Comparison of ENCODE assay signal across 10 mouse cellular contexts in genomic region chr11:79878091-79878490, GRCm38 (mm10).
DNase-seq lines count a peak whose midpoint lies in the region; ATAC-seq lines count a peak whose summit lies in the region.
"Had no signal": no experiment of that assay in that cellular context is flagged by ENCODE, and none has a peak within 500 bp of the region (broad histone marks: within the 10 kb centered on the region; RNA-seq: fewer than 3 reads in every experiment).

No protein-coding gene starts in this region.

- H3K4me1 ChIP-seq in heart, embryonic 12.5 days (replicated peaks), result peaks cover 5% of the 10 kb centered on the region; the same call in 1 of the 2 replicates
- H3K4me1 ChIP-seq in forebrain, embryonic 14.5 days (ENCODE audit: control insufficient read depth, insufficient read depth, low read length), result no peaks in the 10 kb centered on the region
- H3K4me1 ChIP-seq: neural tube, embryonic 15.5 days had no signal

- H3K27me3 ChIP-seq in heart, embryonic 12.5 days (replicated peaks), result no peaks in the 10 kb centered on the region
- H3K27me3 ChIP-seq in forebrain, embryonic 14.5 days (replicated peaks; ENCODE audit: control insufficient read depth, insufficient read depth, low read length), result no peaks in the 10 kb centered on the region
- H3K27me3 ChIP-seq: limb, embryonic 13.5 days; neural tube, embryonic 15.5 days had no signal

- no peak overlapping the region for H3K4me2 ChIP-seq in heart, embryonic 12.5 days
- no peak overlapping the region for H3K4me2 ChIP-seq in forebrain, embryonic 14.5 days (ENCODE audit: low read length)
- H3K4me2 ChIP-seq: limb, embryonic 13.5 days; neural tube, embryonic 15.5 days had no signal

- H3K9ac ChIP-seq in heart, embryonic 12.5 days, result no peak overlapping the region
- H3K9ac ChIP-seq in forebrain, embryonic 14.5 days (ENCODE audit: low read length), result no peak overlapping the region
- H3K9ac ChIP-seq: limb, embryonic 13.5 days; neural tube, embryonic 15.5 days had no signal

- no peak overlapping the region for H3K4me3 ChIP-seq in heart, embryonic 12.5 days
- H3K4me3 ChIP-seq in forebrain, embryonic 14.5 days (ENCODE audit: low read depth, low read length), result no peak overlapping the region
- H3K4me3 ChIP-seq: limb, embryonic 13.5 days; neural tube, embryonic 15.5 days had no signal

- no peak overlapping the region for H3K27ac ChIP-seq in heart, embryonic 12.5 days (ENCODE audit: poor library complexity, severe bottlenecking)
- H3K27ac ChIP-seq in forebrain, embryonic 14.5 days (ENCODE audit: low read depth, low read length), result no peak overlapping the region
- H3K27ac ChIP-seq: limb, embryonic 13.5 days; neural tube, embryonic 15.5 days had no signal

- no peaks in the 10 kb centered on the region for H3K9me3 ChIP-seq in heart, embryonic 12.5 days (replicated peaks)
- H3K9me3 ChIP-seq in forebrain, embryonic 14.5 days (replicated peaks; ENCODE audit: control insufficient read depth, low read length), result no peaks in the 10 kb centered on the region
- H3K9me3 ChIP-seq: limb, embryonic 13.5 days; neural tube, embryonic 15.5 days had no signal

- DNase-seq in heart, adult 11 months, result peak; percentile 95
- DNase-seq in gastrocnemius, postnatal 10 days, result peak; percentile 30
- peak; percentile 59 for DNase-seq in kidney, postnatal 10 days
- DNase-seq in left cerebral cortex, postnatal 10 days (ENCODE audit: extremely low spot score in 1 of 2, low spot score in 2 of 2), result no peak
- no peak for DNase-seq in forebrain, embryonic 14.5 days (ENCODE audit: low spot score)
- no peak for DNase-seq in urinary bladder, adult 2 months (ENCODE audit: low spot score)

- intact Hi-C loops in left cerebral cortex, postnatal 10 days (cut with DNase I), result no loop called here

- 69% methylated on average over 7 of the region's 7 CpGs for WGBS in heart, embryonic 12.5 days
- WGBS in forebrain, embryonic 14.5 days, result 84% methylated on average over 7 of the region's 7 CpGs

- no peak for ATAC-seq in heart, embryonic 12.5 days (ENCODE audit: insufficient number of reproducible peaks, low FRiP score)
- peak; percentile 76 for ATAC-seq in megakaryocyte progenitor cell, adult 5-6 weeks (replicated peaks; ENCODE audit: poor library complexity)
- ATAC-seq in forebrain, embryonic 14.5 days, result no peak

- H3K36me3 ChIP-seq in heart, embryonic 12.5 days, result no peaks in the 10 kb centered on the region
- H3K36me3 ChIP-seq in forebrain, embryonic 14.5 days (ENCODE audit: control insufficient read depth, insufficient read depth, low read length), result no peaks in the 10 kb centered on the region
- H3K36me3 ChIP-seq: limb, embryonic 13.5 days; neural tube, embryonic 15.5 days had no signal

Comparison
In these comparisons a context has a peak if more than half of its experiments do, and no peak if none do; other contexts are left out.
1. DNase-seq: peak in heart, adult 11 months (single experiment), gastrocnemius, postnatal 10 days (single experiment) and kidney, postnatal 10 days (single experiment); none in left cerebral cortex, postnatal 10 days (0 of 2), forebrain, embryonic 14.5 days (single experiment) and urinary bladder, adult 2 months (single experiment).